ENCODE assay signal across 18 mouse cellular contexts in genomic region chr5:77367145-77367544, GRCm38 (mm10). TPM values are rescaled to one million over a fixed set of nuclear protein-coding genes. Genes with fewer than 3 reads are reported as not detected.
A peak's percentile ranks its signal among the peaks of the same experiment; 100 is the strongest.
DNase-seq lines count a peak whose midpoint lies in the region; ATAC-seq and TF ChIP-seq lines count a peak whose summit lies in the region.
"Had no signal": no experiment of that assay in that cellular context is flagged by ENCODE, and none has a peak within 500 bp of the region (broad histone marks: within the 10 kb centered on the region; RNA-seq: fewer than 3 reads in every experiment).

No protein-coding gene starts in this region.

- no peak for TF ChIP-seq POLR2A in kidney, adult 2 months (IDR thresholded peaks at IDR 0.05; ENCODE audit: low read depth, low read length)
- no peak for TF ChIP-seq POLR2A in testis, adult 2 months (IDR thresholded peaks at IDR 0.05; ENCODE audit: control insufficient read depth, low read depth, low read length)

- peak overlapping the region; percentile 92 for H3K27ac ChIP-seq in kidney, adult 2 months (ENCODE audit: insufficient read depth, low read depth, low read length)
- H3K27ac ChIP-seq in testis, adult 2 months (ENCODE audit: control insufficient read depth, insufficient read depth, low read depth, low read length): peak overlapping the region; percentile 45
- no peak overlapping the region for H3K27ac ChIP-seq in midbrain, embryonic 15.5 days
- H3K27ac ChIP-seq: heart, embryonic 10.5 days; hindbrain, embryonic 13.5 days; neural tube, embryonic 15.5 days had no signal

- H3K27me3 ChIP-seq in kidney, adult 2 months (replicated peaks; ENCODE audit: control insufficient read depth, insufficient read depth, low read length): no peaks in the 10 kb centered on the region
- no peaks in the 10 kb centered on the region for H3K27me3 ChIP-seq in testis, adult 2 months (ENCODE audit: control insufficient read depth, insufficient read depth, low read length)
- no peaks in the 10 kb centered on the region for H3K27me3 ChIP-seq in midbrain, embryonic 15.5 days (replicated peaks)
- H3K27me3 ChIP-seq: neural tube, embryonic 15.5 days had no signal

- no peak overlapping the region for H3K9ac ChIP-seq in midbrain, embryonic 15.5 days
- H3K9ac ChIP-seq: hindbrain, embryonic 13.5 days; neural tube, embryonic 15.5 days had no signal

- no peaks in the 10 kb centered on the region for H3K36me3 ChIP-seq in kidney, adult 2 months (ENCODE audit: control insufficient read depth, insufficient read depth, low read length)
- H3K36me3 ChIP-seq in testis, adult 2 months (ENCODE audit: control insufficient read depth, insufficient read depth, low read length): no peaks in the 10 kb centered on the region
- H3K36me3 ChIP-seq in midbrain, embryonic 15.5 days (replicated peaks): no peaks in the 10 kb centered on the region
- H3K36me3 ChIP-seq: heart, embryonic 10.5 days; hindbrain, embryonic 13.5 days; neural tube, embryonic 15.5 days had no signal

- H3K4me3 ChIP-seq in kidney, adult 2 months (ENCODE audit: insufficient read depth, low read depth, low read length): no peak overlapping the region
- H3K4me3 ChIP-seq in testis, adult 2 months (ENCODE audit: control insufficient read depth, low read depth, low read length): no peak overlapping the region
- no peak overlapping the region for H3K4me3 ChIP-seq in midbrain, embryonic 15.5 days
- H3K4me3 ChIP-seq: erythroblast, embryonic 14.5 days; heart, embryonic 10.5 days; hindbrain, embryonic 13.5 days; neural tube, embryonic 15.5 days had no signal

- 38% methylated on average over 1 of the region's 1 CpGs for WGBS in kidney, adult 2 months
- 95% methylated on average over 1 of the region's 1 CpGs for WGBS in midbrain, embryonic 15.5 days

- no peaks in the 10 kb centered on the region for H3K9me3 ChIP-seq in midbrain, embryonic 15.5 days
- H3K9me3 ChIP-seq: heart, embryonic 10.5 days; hindbrain, embryonic 13.5 days; neural tube, embryonic 15.5 days had no signal

- no peak for TF ChIP-seq CTCF in kidney, adult 2 months (conservative IDR thresholded peaks at IDR 0.05; ENCODE audit: insufficient read depth, insufficient read length, low read depth, low read length)
- no peak for TF ChIP-seq CTCF in testis, adult 2 months (IDR thresholded peaks at IDR 0.05; ENCODE audit: control insufficient read depth, insufficient read depth, insufficient replicate concordance, low read depth, low read length)

- ATAC-seq in midbrain, embryonic 15.5 days (replicated peaks): no peak
- ATAC-seq: activated CD4-positive, CD25-positive, alpha-beta regulatory T cell, adult 4 months; forebrain, embryonic 16.5 days had no signal

- DNase-seq in adrenal gland, adult 2 months: peak; percentile 56
- DNase-seq in adrenal gland, adult 18-20 months (ENCODE audit: low spot score in 2 of 2): no peak
- DNase-seq in kidney, adult 2 months: no peak
- no peak for DNase-seq in kidney, adult 8-10 months
- no peak for DNase-seq in testis, postnatal 14 days (ENCODE audit: low spot score)
- DNase-seq in cerebellum, postnatal 14 days: no peak
- DNase-seq: cerebellum, adult 2 months; gastrocnemius, postnatal 10 days; lung, postnatal 14 days; right cerebral cortex, postnatal 4 days had no signal

- H3K4me2 ChIP-seq in midbrain, embryonic 15.5 days: no peak overlapping the region
- H3K4me2 ChIP-seq: hindbrain, embryonic 13.5 days; neural tube, embryonic 15.5 days had no signal

- peaks cover 46% of the 10 kb centered on the region for H3K4me1 ChIP-seq in kidney, adult 2 months (ENCODE audit: control insufficient read depth, insufficient read depth, low read length)
- H3K4me1 ChIP-seq in testis, adult 2 months (ENCODE audit: control insufficient read depth, insufficient read depth, low read length): peaks cover 3% of the 10 kb centered on the region; the same call in 1 of the 2 replicates
- no peaks in the 10 kb centered on the region for H3K4me1 ChIP-seq in midbrain, embryonic 15.5 days

RNA-seq across cellular contexts. Expression of gene Igfbp7, which starts 40.7 kb away (rescaled TPM):
- total RNA-seq in adrenal gland, adult 2 months (2021): 100 to 1,000 TPM; 651 to 852 TPM
- polyA plus RNA-seq in adrenal gland, adult 2 months (2012; rRNA removed): 5,575 and 9,689 TPM in 2 replicates
- total RNA-seq in adrenal gland, adult 18-20 months (2021): 100 to 1,000 TPM; 513 to 592 TPM
- polyA plus RNA-seq in kidney, adult 2 months (2012; rRNA removed): 4,855 and 6,899 TPM in 2 replicates
- polyA plus RNA-seq in testis, adult 2 months (2012; rRNA removed): 94.8 and 143 TPM in 2 replicates
- polyA plus RNA-seq in midbrain, embryonic 15.5 days (2015; fragmentation: Nextera tagmentation; extraction: Ambion mirVana): 57.9 and 63.4 TPM in 2 replicates

RNA-seq across cellular contexts. Expression of gene Polr2b, which starts 57.2 kb away (rescaled TPM):
- 10 to 100 TPM; 67.5 to 95.1 TPM for total RNA-seq in adrenal gland, adult 2 months (2021)
- 20.7 and 37.6 TPM in 2 replicates for polyA plus RNA-seq in adrenal gland, adult 2 months (2012; rRNA removed)
- total RNA-seq in adrenal gland, adult 18-20 months (2021): 10 to 100 TPM; 37.2 to 88.7 TPM
- 15.7 and 32.2 TPM in 2 replicates for polyA plus RNA-seq in kidney, adult 2 months (2012; rRNA removed)
- polyA plus RNA-seq in testis, adult 2 months (2012; rRNA removed): 12.9 and 21.8 TPM in 2 replicates
- 63.8 and 65.2 TPM in 2 replicates for polyA plus RNA-seq in midbrain, embryonic 15.5 days (2015; fragmentation: Nextera tagmentation; extraction: Ambion mirVana)

RNA-seq across cellular contexts. Expression of gene Noa1, which starts 57.3 kb away (rescaled TPM):
- total RNA-seq in adrenal gland, adult 2 months (2021): 10 to 100 TPM; 28.7 to 29.5 TPM
- polyA plus RNA-seq in adrenal gland, adult 2 months (2012; rRNA removed): 30.2 and 31.6 TPM in 2 replicates
- 10 to 100 TPM; 22.5 to 25.9 TPM for total RNA-seq in adrenal gland, adult 18-20 months (2021)
- polyA plus RNA-seq in kidney, adult 2 months (2012; rRNA removed): 15.1 and 17.7 TPM in 2 replicates
- polyA plus RNA-seq in testis, adult 2 months (2012; rRNA removed): 4.8 and 5.1 TPM in 2 replicates
- 36.1 and 37.5 TPM in 2 replicates for polyA plus RNA-seq in midbrain, embryonic 15.5 days (2015; fragmentation: Nextera tagmentation; extraction: Ambion mirVana)

Comparison
In these comparisons a context has a peak if more than half of its experiments do, and no peak if none do; other contexts are left out.
1. RNA of gene Igfbp7, which starts 40.7 kb away (polyA plus RNA-seq): 5,575 to 9,689 TPM in adrenal gland, adult 2 months and 4,855 to 6,899 TPM in kidney, adult 2 months; 94.8 to 143 TPM in testis, adult 2 months and 57.9 to 63.4 TPM in midbrain, embryonic 15.5 days; every median in the first group is over 10 times any median in the second.